ENCODE assay signal across 27 mouse cellular contexts in the genomic region with DNA sequence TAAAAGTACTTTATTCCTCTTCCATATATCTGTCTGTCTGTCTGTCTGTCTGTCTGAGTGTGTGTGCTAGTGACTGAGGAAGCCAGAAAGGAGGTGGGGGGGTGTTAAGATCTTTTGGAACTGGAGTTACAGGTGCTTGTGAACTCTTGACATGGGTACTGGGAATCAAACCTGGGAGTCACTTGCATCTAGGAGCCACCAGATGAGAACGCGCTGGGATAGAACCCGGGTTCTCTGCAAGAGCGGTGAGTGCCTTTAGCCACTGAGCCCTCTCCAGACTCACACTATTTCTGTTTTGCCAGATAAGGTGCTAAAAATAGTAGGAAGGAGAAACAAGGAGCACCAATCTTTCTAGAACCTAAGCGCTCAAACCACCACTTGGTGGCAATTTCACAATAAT.
"Had no signal": no experiment of that assay in that cellular context is flagged by ENCODE, and none has a peak within 500 bp of the region (broad histone marks: within the 10 kb centered on the region; RNA-seq: fewer than 3 reads in every experiment).

No protein-coding gene starts in this region.

- H3K4me2 ChIP-seq: embryonic facial prominence, embryonic 12.5 days; embryonic facial prominence, embryonic 13.5 days; embryonic facial prominence, embryonic 15.5 days; forebrain, embryonic 12.5 days; forebrain, embryonic 13.5 days; forebrain, embryonic 15.5 days had no signal

- H3K9me3 ChIP-seq: embryonic facial prominence, embryonic 10.5 days; embryonic facial prominence, embryonic 12.5 days; embryonic facial prominence, embryonic 13.5 days; embryonic facial prominence, embryonic 15.5 days; forebrain, embryonic 10.5 days; forebrain, embryonic 12.5 days; forebrain, embryonic 13.5 days; forebrain, embryonic 15.5 days had no signal

- H3K4me1 ChIP-seq: embryonic facial prominence, embryonic 12.5 days; embryonic facial prominence, embryonic 13.5 days; embryonic facial prominence, embryonic 15.5 days; forebrain, embryonic 12.5 days had no signal

- H3K4me3 ChIP-seq: embryonic facial prominence, embryonic 10.5 days; embryonic facial prominence, embryonic 12.5 days; embryonic facial prominence, embryonic 13.5 days; embryonic facial prominence, embryonic 15.5 days; erythroblast, embryonic 14.5 days; forebrain, embryonic 10.5 days; forebrain, embryonic 12.5 days; forebrain, embryonic 13.5 days; forebrain, embryonic 15.5 days; gastrocnemius, adult 2 months; heart, adult 2 months had no signal

- H3K27me3 ChIP-seq: embryonic facial prominence, embryonic 12.5 days; embryonic facial prominence, embryonic 13.5 days; embryonic facial prominence, embryonic 15.5 days; forebrain, embryonic 12.5 days; forebrain, embryonic 13.5 days; forebrain, embryonic 15.5 days had no signal

- ATAC-seq: forebrain, embryonic 13.5 days; forebrain, embryonic 14.5 days; forebrain, embryonic 15.5 days; forebrain, embryonic 16.5 days; forebrain, postnatal 0 days had no signal

- DNase-seq: cerebellum, adult 2 months; cerebellum, adult 8-10 months; cerebellum, adult 9-10 months; cerebellum, adult 9-11 months; cerebellum, postnatal 10 days; cerebellum, postnatal 14 days; cerebellum, postnatal 25 days; cerebellum, postnatal 36 days; embryo, embryonic 11 days; forebrain, postnatal 0 days; gastrocnemius, adult 2 months; gastrocnemius, postnatal 10 days; gastrocnemius, postnatal 14 days; gastrocnemius, postnatal 25 days; gastrocnemius, postnatal 36 days; heart, adult 2 months had no signal

- H3K27ac ChIP-seq: embryonic facial prominence, embryonic 10.5 days; embryonic facial prominence, embryonic 12.5 days; embryonic facial prominence, embryonic 13.5 days; embryonic facial prominence, embryonic 15.5 days; forebrain, embryonic 10.5 days; forebrain, embryonic 12.5 days; forebrain, embryonic 13.5 days; forebrain, embryonic 15.5 days; gastrocnemius, adult 2 months; heart, adult 2 months had no signal

- H3K36me3 ChIP-seq: embryonic facial prominence, embryonic 10.5 days; embryonic facial prominence, embryonic 12.5 days; embryonic facial prominence, embryonic 13.5 days; embryonic facial prominence, embryonic 15.5 days; forebrain, embryonic 10.5 days; forebrain, embryonic 12.5 days; forebrain, embryonic 15.5 days had no signal

- H3K9ac ChIP-seq: embryonic facial prominence, embryonic 12.5 days; embryonic facial prominence, embryonic 13.5 days; embryonic facial prominence, embryonic 15.5 days; forebrain, embryonic 12.5 days; forebrain, embryonic 13.5 days; forebrain, embryonic 15.5 days; forebrain, postnatal 0 days had no signal
